Mouse (Mus musculus) mouse trophoblast stem cell (cell line): ENCODE measurements around the gene Olfr31.

Experiments used
- in situ Hi-C, 2 experiments: fragments of 300-500 bp; cut with MseI, MboI; formaldehyde crosslinking; loops; 2 replicates in 1 of 2; 3 replicates in 1 of 2; pipeline ENCODE4 v1.15.1; 2025

Gene Olfr31

GRCm38 (mm10) chr14:14322528-14322927 is at the start of gene Olfr31:
TSS of gene Olfr31 (plus strand) at chr14:14322828.
- in situ Hi-C loops, result no loop called here

- in situ Hi-C loops, result no loop called here
Observed at GRCm38 (mm10) chr14:14294426-14294825, 28.2 kb upstream of the Olfr31 start.

- in situ Hi-C loops, result no loop called here
Observed at GRCm38 (mm10) chr14:14308938-14309337, 13.7 kb upstream of the Olfr31 start.

DNA sequence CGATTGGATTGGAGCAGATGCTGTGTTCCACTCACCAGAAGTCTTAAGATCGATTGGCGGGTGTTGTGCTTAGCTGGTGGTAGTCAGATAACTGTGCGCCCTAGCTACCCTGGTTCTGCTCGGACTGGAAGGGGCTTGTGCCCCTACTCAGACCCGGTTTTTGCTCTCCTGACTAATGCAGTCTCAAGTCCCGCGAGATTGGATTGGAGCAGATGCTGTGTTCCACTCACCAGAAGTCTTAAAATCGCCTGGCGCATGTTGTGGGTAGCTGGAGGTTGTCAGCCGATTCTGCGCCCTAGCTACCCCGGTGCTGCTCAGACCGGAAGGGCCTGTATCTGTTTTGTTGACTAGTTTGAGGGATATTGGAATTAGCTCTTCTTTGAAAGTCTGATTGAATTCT is 13.2 kb upstream of the Olfr31 start:
- in situ Hi-C loops, result no loop called here

- in situ Hi-C loops, result no loop called here
Observed at GRCm38 (mm10) chr14:14345113-14345871, 22.7 kb downstream of the Olfr31 start.

DNA sequence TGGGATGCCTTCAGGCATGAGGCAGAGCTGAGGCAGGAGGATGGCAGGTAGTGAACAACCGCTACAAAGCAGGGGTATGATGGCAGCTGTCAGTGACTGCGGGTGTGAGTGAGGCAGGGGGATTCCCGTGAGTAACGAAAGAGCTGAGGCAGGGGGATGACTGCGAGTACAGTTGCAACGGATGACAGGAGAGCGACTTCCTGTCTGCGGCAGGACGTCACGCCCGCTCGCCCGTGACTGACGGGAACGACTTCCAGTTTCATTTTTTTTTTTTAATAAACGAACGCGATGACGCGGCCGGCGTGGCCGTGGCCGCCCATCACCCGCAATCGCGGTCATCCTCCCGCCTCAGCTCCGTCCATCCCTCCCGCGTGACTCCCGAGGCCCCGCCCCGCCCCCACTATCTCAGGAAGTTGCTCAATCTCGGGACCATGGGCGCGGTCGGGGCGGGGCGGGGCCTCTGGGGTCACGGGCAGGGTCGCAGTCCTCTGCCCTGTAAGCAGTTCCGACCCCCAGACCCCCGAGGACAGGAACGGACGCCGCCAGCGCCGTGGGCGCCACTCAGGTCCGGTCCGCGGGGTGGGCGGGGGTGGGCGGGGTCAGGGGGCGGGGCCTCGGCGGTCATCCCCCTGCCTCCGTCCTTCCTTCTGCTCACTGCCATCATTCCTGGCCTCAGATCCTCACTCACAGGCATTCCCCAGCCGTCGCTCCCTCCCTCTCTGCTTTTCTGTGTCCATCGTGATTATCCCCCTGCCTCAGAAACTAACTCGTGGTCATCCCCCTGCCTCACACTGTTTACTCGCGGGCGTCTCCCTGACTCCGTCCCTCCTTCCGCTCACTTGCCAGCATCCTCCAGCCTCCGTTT is 23.6 kb downstream of the Olfr31 start, which contains the start of gene Il3ra:
TSS of gene Il3ra (plus strand) at position 328 of the 865 bp plus-strand sequence.
- in situ Hi-C loops, result no loop called here

GRCm38 (mm10) chr14:14346813-14347100 is 24.1 kb downstream of the Olfr31 start:
- in situ Hi-C loops, result no loop called here

GRCm38 (mm10) chr14:14347151-14347835 is 24.7 kb downstream of the Olfr31 start:
- in situ Hi-C loops, result no loop called here

DNA sequence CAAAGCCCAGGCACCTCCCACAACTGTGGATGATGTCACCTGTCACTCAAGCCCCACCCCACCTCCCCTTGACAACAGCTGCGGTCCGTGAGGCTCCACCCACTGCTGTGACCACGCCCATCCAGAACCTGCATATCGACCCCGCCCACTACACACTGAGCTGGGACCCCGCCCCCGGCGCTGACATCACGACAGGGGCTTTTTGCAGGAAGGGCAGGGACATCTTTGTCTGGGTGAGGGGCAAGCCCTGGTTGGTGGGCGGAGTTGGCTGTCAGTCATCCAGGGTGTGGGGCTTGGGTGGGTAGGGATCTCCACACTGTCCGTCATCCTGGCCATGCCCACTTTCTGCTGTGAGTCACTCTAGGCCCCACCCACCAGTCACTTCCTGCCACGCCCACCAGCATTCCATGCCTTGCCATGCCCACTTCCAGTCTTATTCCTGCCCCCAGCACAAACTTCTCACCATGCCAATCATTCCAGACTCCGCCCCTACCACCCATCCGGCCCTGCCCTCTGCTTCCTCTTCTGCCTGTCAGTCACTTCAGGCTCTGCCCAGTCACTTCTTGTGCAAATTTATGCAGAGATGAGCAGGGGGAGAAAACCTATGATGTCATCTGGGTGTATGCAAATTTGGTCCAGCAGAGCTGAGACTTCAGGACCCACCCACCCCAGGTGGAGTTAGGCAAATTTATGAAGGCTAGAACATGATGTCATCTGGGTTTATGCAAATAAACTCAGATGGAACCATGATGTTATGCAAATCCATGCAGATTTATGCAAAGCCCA is 25.4 kb downstream of the Olfr31 start:
- in situ Hi-C loops, result no loop called here

- in situ Hi-C loops, result no loop called here
Observed at GRCm38 (mm10) chr14:14348674-14349401, 26.2 kb downstream of the Olfr31 start.

DNA sequence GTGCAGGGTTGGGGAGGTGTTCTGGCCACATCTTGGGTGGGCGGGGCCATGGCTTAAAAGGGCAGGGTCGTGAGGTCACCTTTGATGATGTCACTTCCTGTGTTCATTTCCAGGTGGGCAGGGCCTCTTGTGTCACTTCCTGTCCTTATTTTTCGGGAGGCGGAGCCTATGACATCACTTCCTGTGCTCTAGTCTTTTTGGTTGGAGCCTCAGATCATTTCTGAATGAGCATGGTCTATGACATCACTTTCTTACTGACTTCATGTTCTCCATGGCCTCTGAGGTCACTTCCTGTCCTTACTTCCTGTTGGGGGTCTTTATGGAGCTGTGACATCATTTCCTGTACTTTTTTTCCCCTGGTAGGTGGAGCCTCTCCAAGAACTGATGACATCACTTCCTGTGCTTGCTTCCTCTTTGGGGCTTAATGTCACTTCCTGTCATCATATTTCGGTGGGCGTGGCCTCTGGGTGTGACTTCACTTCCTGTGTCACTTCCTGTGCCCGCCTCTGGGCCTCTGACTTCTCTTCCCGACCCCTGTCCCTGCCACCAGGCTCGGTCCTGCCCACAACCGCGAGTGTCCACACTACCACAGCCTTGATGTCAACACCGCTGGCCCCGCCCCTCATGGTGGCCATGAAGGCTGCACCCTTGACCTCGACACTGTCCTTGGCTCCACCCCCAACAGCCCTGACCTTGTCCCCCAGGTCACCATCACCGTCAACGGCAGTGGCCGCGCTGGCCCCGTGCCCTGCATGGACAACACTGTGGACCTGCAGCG is 27.0 kb downstream of the Olfr31 start:
- in situ Hi-C loops, result no loop called here

- in situ Hi-C loops, result no loop called here
Observed at GRCm38 (mm10) chr14:14350263-14351147, 27.9 kb downstream of the Olfr31 start.

- in situ Hi-C loops, result no loop called here
Observed at GRCm38 (mm10) chr14:14351148-14351455, 28.5 kb downstream of the Olfr31 start.

- in situ Hi-C loops, result no loop called here
Observed at GRCm38 (mm10) chr14:14351721-14352590, 29.3 kb downstream of the Olfr31 start.

GRCm38 (mm10) chr14:14352606-14353005 is 30.0 kb downstream of the Olfr31 start:
- in situ Hi-C loops, result no loop called here

DNA sequence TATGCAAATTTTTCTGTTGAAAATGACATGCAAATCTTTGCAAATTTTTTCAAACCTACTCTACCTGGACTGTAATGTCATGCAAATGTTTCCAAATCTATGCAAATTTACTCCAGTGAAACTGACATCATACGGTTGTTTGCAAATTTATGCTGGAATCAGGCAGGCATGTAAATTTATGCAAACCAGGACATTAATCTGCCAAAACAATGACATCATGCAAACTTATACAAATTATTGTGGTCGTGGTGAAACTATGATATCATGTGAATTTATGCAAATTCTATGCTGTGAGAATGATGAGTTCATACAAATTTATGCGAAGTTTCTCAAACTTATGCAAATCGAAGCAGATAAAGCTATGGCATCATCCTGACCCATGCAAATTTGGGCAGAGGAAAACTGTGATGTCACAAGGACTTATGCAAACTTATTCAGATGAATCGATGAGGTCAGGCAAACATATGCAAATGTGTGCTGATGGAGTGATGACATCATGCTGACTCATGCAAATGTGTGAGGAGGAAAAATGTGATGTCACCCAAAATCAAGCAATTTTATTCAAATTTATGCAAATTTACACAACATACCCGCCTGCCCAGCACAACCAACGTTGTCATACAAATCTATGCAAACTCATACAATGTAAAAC is 30.6 kb downstream of the Olfr31 start:
- in situ Hi-C loops, result no loop called here

DNA sequence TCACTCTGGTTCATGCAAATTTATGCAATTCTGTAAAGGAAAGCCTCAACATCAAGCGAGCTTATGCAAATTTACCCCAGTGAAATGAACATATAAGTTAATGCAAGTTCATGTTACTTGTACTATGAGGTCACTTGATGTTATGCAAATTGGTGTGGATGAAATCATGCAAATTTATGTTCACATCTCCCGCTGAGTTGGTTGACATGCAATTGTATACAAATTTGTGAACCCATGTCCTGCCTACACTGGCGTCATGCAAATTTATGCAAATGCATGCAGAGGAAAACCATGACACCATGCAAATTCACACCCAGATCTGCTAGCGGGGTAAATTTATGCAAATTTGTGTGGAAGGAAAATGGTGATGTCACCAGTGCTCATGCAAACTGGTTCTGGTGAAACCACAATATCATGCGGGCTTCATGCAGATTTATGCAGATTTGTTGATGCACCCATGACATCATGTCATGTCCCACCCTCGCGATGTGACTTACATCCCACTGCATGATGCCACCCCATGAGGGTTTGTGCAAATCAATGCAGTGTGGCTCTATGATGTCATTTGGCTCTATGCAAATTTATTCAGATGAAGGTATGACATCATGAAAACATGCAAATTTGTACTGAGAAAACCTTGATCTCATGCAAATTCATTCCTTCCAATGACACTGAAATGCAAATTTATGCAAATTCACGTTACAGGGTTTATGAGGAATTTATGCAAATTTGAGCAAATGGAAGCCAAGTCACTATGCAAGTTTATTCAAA is 31.3 kb downstream of the Olfr31 start:
- in situ Hi-C loops, result no loop called here
